Mouse (Mus musculus): ENCODE data around the gene Hps6.
A peak's percentile ranks its signal among the peaks of the same experiment; 100 is the strongest.

The Hps6 gene

GRCm38 (mm10) chr19:46044993-46045695, 41.8 kb downstream of the Hps6 start, which contains the start of gene Ldb1:
Gene Ldb1, minus strand, starts transcription at chr19:46045214.
- DNase-seq (ENCODE audit: low spot score in 2 of 2) = peak; percentile 63 to 65

GRCm38 (mm10) chr19:46045696-46046311, 42.5 kb downstream of the Hps6 start:
- peak; percentile 25 to 45 for DNase-seq (ENCODE audit: low spot score in 2 of 2)

GRCm38 (mm10) chr19:46046621-46047025, 43.3 kb downstream of the Hps6 start:
- no peak for DNase-seq (ENCODE audit: low spot score in 2 of 2)

GRCm38 (mm10) chr19:46047426-46047825, 44.1 kb downstream of the Hps6 start:
- no peak for DNase-seq (ENCODE audit: low spot score in 2 of 2)

- DNase-seq (ENCODE audit: low spot score in 2 of 2) = no peak
These were observed 45.8 kb downstream of the Hps6 start for GRCm38 (mm10) chr19:46049129-46049528.

GRCm38 (mm10) chr19:46050462-46050861, 47.2 kb downstream of the Hps6 start:
- no peak for DNase-seq (ENCODE audit: low spot score in 2 of 2)
